In the genomic region with DNA sequence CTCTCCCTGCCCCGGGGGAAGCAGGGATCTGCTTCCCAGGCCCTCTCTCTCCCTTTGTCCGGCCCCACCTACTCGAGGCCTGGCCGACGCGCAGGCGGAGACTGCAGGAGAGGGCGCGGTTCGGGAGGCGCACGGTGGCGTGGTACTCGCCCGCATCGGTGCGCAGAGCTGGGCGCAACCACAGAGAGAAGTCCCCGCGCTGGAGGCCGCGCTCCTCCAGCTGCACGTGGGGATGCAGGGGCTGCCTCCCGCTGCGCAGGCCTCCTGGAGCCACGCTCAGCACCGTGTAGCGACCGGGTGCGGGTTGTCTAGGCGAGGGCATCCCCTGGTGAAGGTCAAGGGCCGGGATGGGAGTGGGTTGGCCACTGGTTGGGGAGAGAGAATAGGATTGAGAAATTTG, we compare ENCODE assay signal across 8 mouse cellular contexts. TPM values are rescaled to one million over a fixed set of nuclear protein-coding genes. Genes with fewer than 3 reads are reported as not detected.
DNase-seq lines count a peak whose midpoint lies in the region; ATAC-seq lines count a peak whose summit lies in the region.

No protein-coding gene starts in this region.

- peaks cover 14% of the 10 kb centered on the region for H3K36me3 ChIP-seq in forebrain, embryonic 16.5 days (ENCODE audit: control insufficient read depth, insufficient read depth)
- 0 out of 2 replicates have a peak, but pooled peaks cover 5% of the 10 kb centered on the region for H3K36me3 ChIP-seq in liver, embryonic 15.5 days (replicated peaks)

- no peaks in the 10 kb centered on the region for H3K9me3 ChIP-seq in forebrain, embryonic 16.5 days (ENCODE audit: control insufficient read depth, low read length)
- H3K9me3 ChIP-seq in liver, embryonic 15.5 days (replicated peaks): no peaks in the 10 kb centered on the region

- WGBS in forebrain, embryonic 16.5 days: 5% methylated on average over 32 of the region's 32 CpGs
- 5% methylated on average over 32 of the region's 32 CpGs for WGBS in liver, embryonic 15.5 days (ENCODE audit: insufficient replicate concordance)

- H3K4me2 ChIP-seq in forebrain, embryonic 16.5 days (ENCODE audit: low read length): peak overlapping the region; percentile 22
- H3K4me2 ChIP-seq in liver, embryonic 15.5 days: peak overlapping the region; percentile 10; the same call in 1 of the 2 replicates

- peaks cover 30% of the 10 kb centered on the region for H3K4me1 ChIP-seq in forebrain, embryonic 16.5 days (replicated peaks; ENCODE audit: control insufficient read depth, insufficient read depth, low read length)
- H3K4me1 ChIP-seq in liver, embryonic 15.5 days (replicated peaks): peaks cover 19% of the 10 kb centered on the region

- H3K4me3 ChIP-seq in forebrain, embryonic 16.5 days (replicated peaks; ENCODE audit: low read length): no peak overlapping the region
- no peak overlapping the region for H3K4me3 ChIP-seq in liver, embryonic 15.5 days (replicated peaks)

- H3K27ac ChIP-seq in forebrain, embryonic 16.5 days (ENCODE audit: low read length): no peak overlapping the region
- H3K27ac ChIP-seq in liver, embryonic 15.5 days (replicated peaks): no peak overlapping the region

- DNase-seq in cerebellum, postnatal 25 days: peak; percentile 44 to 57
- DNase-seq in CD4-positive, CD25-positive, alpha-beta regulatory T cell, adult 2 months (ENCODE audit: low read depth, low spot score): peak; percentile 44
- DNase-seq in ovary, adult 18-20 months (ENCODE audit: low spot score): no peak
- no peak for DNase-seq in left cerebral cortex, adult 8-10 months (ENCODE audit: low spot score in 2 of 2)
- DNase-seq in ovary, postnatal 10 days (ENCODE audit: low spot score): no peak

- no peaks in the 10 kb centered on the region for H3K27me3 ChIP-seq in forebrain, embryonic 16.5 days (replicated peaks; ENCODE audit: control insufficient read depth, insufficient read depth, low read length)
- peaks cover 70% of the 10 kb centered on the region for H3K27me3 ChIP-seq in liver, embryonic 15.5 days

- no peak for ATAC-seq in cerebellum, adult (ENCODE audit: insufficient number of reproducible peaks, low FRiP score, low TSS enrichment)
- ATAC-seq in forebrain, embryonic 16.5 days: 0 out of 2 replicates have a peak, but pooled peaks have one; percentile 13
- no peak for ATAC-seq in liver, embryonic 15.5 days (ENCODE audit: insufficient read depth)

- peak overlapping the region; percentile 27; the same call in 1 of the 2 replicates for H3K9ac ChIP-seq in forebrain, embryonic 16.5 days (replicated peaks; ENCODE audit: low read depth, low read length)
- no peak overlapping the region for H3K9ac ChIP-seq in liver, embryonic 15.5 days

RNA-seq across cellular contexts. Expression of gene Lag3, which starts 1.5 kb away (rescaled TPM):
- 1.7 and 2.9 TPM in 2 replicates for polyA plus RNA-seq in forebrain, embryonic 16.5 days (2015; fragmentation: Nextera tagmentation; extraction: Ambion mirVana)
- 0.13 and 0.18 TPM in 2 replicates for polyA plus RNA-seq in liver, embryonic 15.5 days (2015; fragmentation: Nextera tagmentation; extraction: Ambion mirVana)
- total RNA-seq in left cerebral cortex, adult 8-10 months (2022): 10 to 100 TPM in 2 of 4 experiments, 1 to 10 TPM in 2; 2.4 to 12.6 (median 6.8) TPM

RNA-seq across cellular contexts. Expression of gene Ptms, which starts 9.9 kb away (rescaled TPM):
- polyA plus RNA-seq in forebrain, embryonic 16.5 days (2015; fragmentation: Nextera tagmentation; extraction: Ambion mirVana): 666 and 701 TPM in 2 replicates
- 56.2 and 62.7 TPM in 2 replicates for polyA plus RNA-seq in liver, embryonic 15.5 days (2015; fragmentation: Nextera tagmentation; extraction: Ambion mirVana)
- total RNA-seq in left cerebral cortex, adult 8-10 months (2022): 100 to 1,000 TPM; 915 to 964 (median 945) TPM

RNA-seq across cellular contexts. Expression of gene Mlf2, which starts 21.2 kb away (rescaled TPM):
- polyA plus RNA-seq in forebrain, embryonic 16.5 days (2015; fragmentation: Nextera tagmentation; extraction: Ambion mirVana): 459 and 463 TPM in 2 replicates
- polyA plus RNA-seq in liver, embryonic 15.5 days (2015; fragmentation: Nextera tagmentation; extraction: Ambion mirVana): 119 and 127 TPM in 2 replicates
- 100 to 1,000 TPM; 578 to 635 (median 620) TPM for total RNA-seq in left cerebral cortex, adult 8-10 months (2022)

RNA-seq across cellular contexts. Expression of gene Cd4, which starts 22.0 kb away (rescaled TPM):
- 0.06 and 0.30 TPM in 2 replicates for polyA plus RNA-seq in forebrain, embryonic 16.5 days (2015; fragmentation: Nextera tagmentation; extraction: Ambion mirVana)
- 0.07 and 0.20 TPM in 2 replicates for polyA plus RNA-seq in liver, embryonic 15.5 days (2015; fragmentation: Nextera tagmentation; extraction: Ambion mirVana)
- total RNA-seq in left cerebral cortex, adult 8-10 months (2022): 10 to 100 TPM; 13.4 to 17.2 (median 15.9) TPM

RNA-seq across cellular contexts. Expression of gene Gpr162, which starts 46.2 kb away (rescaled TPM):
- polyA plus RNA-seq in forebrain, embryonic 16.5 days (2015; fragmentation: Nextera tagmentation; extraction: Ambion mirVana): 21.8 and 28.8 TPM in 2 replicates
- polyA plus RNA-seq in liver, embryonic 15.5 days (2015; fragmentation: Nextera tagmentation; extraction: Ambion mirVana): 0.06 and 0.09 TPM in 2 replicates
- total RNA-seq in left cerebral cortex, adult 8-10 months (2022): 100 to 1,000 TPM; 202 to 224 (median 204) TPM

Comparison
In these comparisons a context has a peak if more than half of its experiments do, and no peak if none do; other contexts are left out.
1. DNase-seq: peak in cerebellum, postnatal 25 days (2 of 2) and CD4-positive, CD25-positive, alpha-beta regulatory T cell, adult 2 months (single experiment); none in ovary, adult 18-20 months (single experiment), left cerebral cortex, adult 8-10 months (0 of 2) and ovary, postnatal 10 days (single experiment).
2. RNA of gene Ptms, which starts 9.9 kb away (polyA plus RNA-seq): 666 to 701 TPM in forebrain, embryonic 16.5 days; 56.2 to 62.7 TPM in liver, embryonic 15.5 days; every median in the first group is over 10 times any median in the second.